Mouse (Mus musculus): Measurements from ENCODE around the gene Slc2a4. TPM values are rescaled to one million over a fixed set of nuclear protein-coding genes. Genes with fewer than 3 reads are reported as not detected.

The Slc2a4 gene
- polyA plus RNA-seq, 1 experiment from 2014 or later, result 12.8 TPM

DNA sequence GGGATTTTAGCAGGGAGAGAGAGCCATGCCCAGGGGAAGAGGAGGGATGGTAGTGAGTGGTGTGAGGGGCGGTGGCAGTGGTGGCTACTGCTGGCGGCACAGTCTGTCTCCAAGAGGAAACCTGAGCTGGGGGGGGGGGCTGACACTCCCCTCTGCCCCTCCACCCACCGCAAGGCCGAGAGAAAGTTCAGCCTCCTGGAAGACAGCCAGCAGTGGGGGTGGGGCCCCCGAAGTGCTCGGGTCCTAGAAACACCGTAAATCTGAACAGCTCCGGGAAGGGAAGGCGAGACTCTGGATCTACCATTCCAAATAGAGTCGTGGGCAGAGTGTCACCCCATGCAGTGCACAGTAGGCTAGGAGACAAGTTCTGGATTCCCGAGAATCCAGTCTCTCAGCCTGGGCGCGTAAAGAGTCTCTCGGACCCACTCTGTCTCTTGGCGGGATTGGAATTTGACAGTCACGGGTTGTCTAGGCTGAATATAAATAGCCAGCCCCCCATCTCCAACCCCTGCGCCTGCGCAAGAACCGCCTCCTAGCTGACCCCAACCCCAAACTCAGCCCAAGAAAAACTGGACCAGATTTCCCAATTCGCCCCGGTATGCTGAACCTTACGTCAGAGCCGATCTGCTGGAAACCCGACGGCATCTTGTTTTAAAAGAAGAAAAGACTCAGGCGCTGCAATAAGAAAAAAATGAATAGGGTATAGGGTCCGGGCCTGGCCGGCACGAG is 487 bp downstream of the Slc2a4 start:
- Histone ChIP-seq H3K4me3 (peak overlapping the region; percentile 56), H3K36me3 (peaks cover 34% of the 10 kb centered on the region), H3K27me3 (ENCODE audit: low read depth, poor library complexity, severe bottlenecking) (peaks cover 15% of the 10 kb centered on the region), H3K27ac (replicated peaks) (peak overlapping the region; percentile 92), H3K4me1 (peaks cover 33% of the 10 kb centered on the region), H3K9me3 (replicated peaks) (no peaks in the 10 kb centered on the region)
- DNase-seq (ENCODE audit: low spot score), result no peak
- WGBS, result 4% methylated on average over 29 of the region's 29 CpGs

DNA sequence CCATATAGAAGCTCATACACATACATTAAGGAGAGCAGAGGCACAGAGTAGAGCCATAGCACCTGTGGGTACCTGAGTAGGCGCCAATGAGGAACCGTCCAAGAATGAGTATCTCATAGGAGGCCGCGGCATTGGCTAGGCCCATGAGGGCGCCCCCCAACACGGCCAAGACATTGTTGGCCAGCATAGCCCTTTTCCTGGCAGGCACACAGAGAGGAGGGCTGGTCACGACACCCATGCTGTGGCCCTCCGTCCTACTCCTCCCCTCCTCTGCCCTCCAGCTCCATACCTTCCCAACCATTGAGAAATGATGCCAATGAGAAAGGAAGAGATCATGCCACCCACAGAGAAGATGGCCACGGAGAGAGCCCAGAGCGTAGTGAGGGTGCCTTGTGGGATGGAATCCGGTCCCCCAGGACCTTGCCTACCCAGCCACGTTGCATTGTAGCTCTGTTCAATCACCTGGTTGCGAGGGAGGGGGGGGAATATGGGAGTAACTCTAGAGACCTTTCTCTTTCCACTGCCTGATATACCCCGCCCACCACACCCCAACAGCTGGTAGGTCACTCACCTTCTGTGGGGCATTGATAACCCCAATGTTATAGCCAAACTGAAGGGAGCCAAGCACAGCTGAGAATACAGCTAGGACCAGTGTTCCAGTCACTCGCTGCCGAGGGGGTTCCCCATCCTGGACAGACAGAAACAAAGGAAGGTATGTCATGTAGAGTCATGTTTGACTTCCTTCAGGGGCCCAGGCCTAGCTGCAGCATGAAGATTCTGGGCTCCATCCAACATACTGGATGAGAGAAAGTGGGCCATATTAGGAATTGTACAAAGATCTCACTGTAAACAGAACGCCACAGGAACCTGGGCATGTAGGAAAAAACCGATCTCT is 1.7 kb downstream of the Slc2a4 start:
- WGBS, result 93% methylated on average over 18 of the region's 18 CpGs
- no peak for DNase-seq (ENCODE audit: low spot score)
- H3K4me3 ChIP-seq, result peak overlapping the region; percentile 56; the same call in 1 of the 2 replicates

DNA sequence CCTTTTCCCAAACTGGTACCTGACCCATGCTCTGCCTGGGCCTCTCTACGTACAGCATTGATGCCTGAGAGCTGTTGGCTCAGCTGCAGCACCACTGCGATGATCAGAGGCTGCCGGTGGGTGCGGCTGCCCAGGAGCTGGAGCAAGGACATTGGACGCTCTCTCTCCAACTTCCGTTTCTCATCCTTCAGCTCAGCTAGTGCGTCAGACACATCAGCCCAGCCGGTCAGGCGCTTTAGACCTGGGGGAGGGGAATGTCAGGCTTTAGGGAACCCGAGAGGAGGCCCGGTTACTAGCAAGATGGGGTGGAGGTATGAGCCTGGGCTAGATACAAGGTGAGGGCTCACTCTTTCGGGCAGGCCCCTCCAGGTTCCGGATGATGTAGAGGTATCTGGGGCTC is 2.8 kb downstream of the Slc2a4 start:
- H3K27me3 ChIP-seq (ENCODE audit: low read depth, poor library complexity, severe bottlenecking), result peaks cover 16% of the 10 kb centered on the region
- H3K27ac ChIP-seq (replicated peaks), result no peak overlapping the region; the same call in 1 of the 2 replicates
- H3K4me3 ChIP-seq, result no peak overlapping the region
- no peak for DNase-seq (ENCODE audit: low spot score)
- H3K36me3 ChIP-seq, result peaks cover 36% of the 10 kb centered on the region
- H3K9me3 ChIP-seq (replicated peaks), result no peaks in the 10 kb centered on the region
- peaks cover 33% of the 10 kb centered on the region for H3K4me1 ChIP-seq
- WGBS, result 81% methylated on average over 13 of the region's 13 CpGs

More for the DNA sequence above, 1.7 kb downstream of the Slc2a4 start:
- Histone ChIP-seq H3K27me3 (ENCODE audit: low read depth, poor library complexity, severe bottlenecking) (peaks cover 15% of the 10 kb centered on the region), H3K27ac (replicated peaks) (no peak overlapping the region), H3K4me1 (peaks cover 33% of the 10 kb centered on the region), H3K36me3 (peaks cover 36% of the 10 kb centered on the region), H3K9me3 (replicated peaks) (no peaks in the 10 kb centered on the region)

DNA sequence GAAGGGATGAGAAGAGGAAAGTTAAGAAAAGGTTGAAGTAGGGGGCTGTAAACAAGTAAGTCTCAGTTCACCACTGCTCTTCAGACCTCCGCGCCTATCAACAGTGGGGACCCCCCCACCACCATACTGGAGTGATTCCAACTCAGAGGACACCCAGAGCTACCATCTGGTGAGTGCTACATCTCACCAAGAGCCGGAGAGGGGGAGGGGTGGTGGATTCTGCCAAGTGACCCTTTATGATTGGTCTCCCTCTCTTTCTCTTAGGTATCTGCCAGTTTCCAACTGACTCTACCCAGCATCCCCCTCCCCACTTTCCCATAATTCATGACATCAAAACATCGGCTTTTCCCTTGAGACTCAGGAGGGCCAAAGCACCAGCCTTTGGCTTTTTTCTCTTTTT is 7.0 kb downstream of the Slc2a4 start:
- H3K4me1 ChIP-seq, result peaks cover 23% of the 10 kb centered on the region
- H3K4me3 ChIP-seq, result no peak overlapping the region
- H3K27me3 ChIP-seq (ENCODE audit: low read depth, poor library complexity, severe bottlenecking), result peaks cover 43% of the 10 kb centered on the region
- H3K36me3 ChIP-seq, result peaks cover 31% of the 10 kb centered on the region
- 90% methylated on average over 4 of the region's 4 CpGs for WGBS
- no peak for DNase-seq (ENCODE audit: low spot score)
- no peak overlapping the region for H3K27ac ChIP-seq (replicated peaks)
- no peaks in the 10 kb centered on the region for H3K9me3 ChIP-seq (replicated peaks)

DNA sequence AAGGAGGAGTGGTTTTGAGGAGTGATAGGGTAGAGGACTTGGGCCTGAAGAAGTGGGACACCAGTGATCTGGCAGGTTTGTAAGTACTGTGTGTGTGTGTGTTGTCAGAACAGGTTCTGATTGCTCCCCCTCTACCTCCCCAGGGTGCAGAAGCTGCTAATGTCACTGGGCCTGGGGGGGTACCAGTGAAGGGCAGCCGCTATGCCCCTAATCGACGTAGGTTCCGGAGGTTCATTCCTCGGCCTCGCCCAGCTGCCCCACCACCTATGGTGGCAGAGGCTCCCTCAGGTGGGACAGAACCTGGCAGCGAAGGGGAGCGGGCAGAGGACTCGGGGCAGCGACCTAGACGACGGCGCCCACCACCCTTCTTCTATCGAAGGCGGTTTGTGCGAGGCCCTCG is 8.3 kb downstream of the Slc2a4 start:
- H3K27me3 ChIP-seq (ENCODE audit: low read depth, poor library complexity, severe bottlenecking), result peaks cover 55% of the 10 kb centered on the region
- peaks cover 33% of the 10 kb centered on the region for H3K4me1 ChIP-seq
- no peaks in the 10 kb centered on the region for H3K9me3 ChIP-seq (replicated peaks)
- no peak for DNase-seq (ENCODE audit: low spot score)
- no peak overlapping the region for H3K4me3 ChIP-seq
- WGBS, result 93% methylated on average over 17 of the region's 17 CpGs
- H3K27ac ChIP-seq (replicated peaks), result no peak overlapping the region
- peaks cover 19% of the 10 kb centered on the region for H3K36me3 ChIP-seq

DNA sequence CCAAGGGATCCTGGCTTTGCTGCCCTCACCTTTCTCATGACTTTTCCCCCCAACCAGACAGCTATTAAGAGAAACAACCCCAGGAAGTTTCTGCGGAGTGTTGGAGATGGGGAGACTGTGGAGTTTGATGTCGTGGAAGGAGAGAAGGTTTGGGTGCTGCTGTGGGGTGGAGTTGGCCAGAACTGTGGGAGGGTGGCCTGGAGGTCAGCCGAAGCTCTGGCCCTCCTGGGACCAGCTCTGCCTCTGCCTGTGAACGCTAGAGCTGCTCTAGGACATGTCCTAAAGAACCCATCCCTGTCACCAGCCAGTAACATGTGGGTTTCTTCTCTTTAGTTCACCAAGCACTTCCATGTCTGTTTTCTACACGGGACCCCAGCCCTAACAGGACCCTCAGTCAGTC is 8.8 kb downstream of the Slc2a4 start:
- WGBS, result 67% methylated on average over 5 of the region's 5 CpGs
- DNase-seq (ENCODE audit: low spot score), result no peak

DNA sequence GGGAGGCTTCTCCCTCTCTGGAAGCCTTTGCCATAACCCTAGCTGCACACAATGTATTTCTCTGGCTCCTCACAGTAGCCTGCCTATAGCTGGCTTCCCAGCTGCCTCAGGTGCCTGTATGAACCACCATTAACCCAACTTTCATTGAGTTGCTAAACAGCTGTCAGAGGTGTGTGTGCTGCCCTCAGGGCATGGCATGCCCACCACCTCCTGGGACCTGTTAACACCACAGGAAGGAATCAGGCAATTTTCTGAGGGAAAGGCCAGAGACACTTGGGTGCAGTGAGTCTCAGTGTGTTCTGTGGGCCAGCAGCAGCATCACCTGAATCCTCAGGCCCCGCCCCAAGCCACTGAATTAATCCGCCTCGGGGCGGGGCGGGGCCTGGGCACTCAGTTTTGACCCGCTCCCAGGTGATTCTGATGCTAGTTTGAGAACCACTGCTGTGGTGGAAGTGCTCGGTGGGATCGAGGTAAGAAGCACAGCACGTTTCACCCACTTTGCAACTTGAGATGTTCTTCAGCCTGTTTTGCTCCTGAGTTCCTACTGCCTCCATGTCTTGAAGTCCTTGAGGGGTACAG is 9.5 kb downstream of the Slc2a4 start:
- DNase-seq (ENCODE audit: low spot score), result no peak
- Histone ChIP-seq H3K27me3 (ENCODE audit: low read depth, poor library complexity, severe bottlenecking) (peaks cover 62% of the 10 kb centered on the region), H3K4me1 (peaks cover 43% of the 10 kb centered on the region), H3K27ac (replicated peaks) (no peak overlapping the region), H3K36me3 (peaks cover 9% of the 10 kb centered on the region; the same call in 1 of the 2 replicates), H3K9me3 (replicated peaks) (no peaks in the 10 kb centered on the region), H3K4me3 (peak overlapping the region; percentile 14; the same call in 1 of the 2 replicates)
- WGBS, result 27% methylated on average over 9 of the region's 9 CpGs

More for the DNA sequence above, 8.8 kb downstream of the Slc2a4 start:
- peaks cover 39% of the 10 kb centered on the region for H3K4me1 ChIP-seq
- no peaks in the 10 kb centered on the region for H3K9me3 ChIP-seq (replicated peaks)
- no peak overlapping the region; the same call in 1 of the 2 replicates for H3K4me3 ChIP-seq
- H3K27ac ChIP-seq (replicated peaks), result no peak overlapping the region
- peaks cover 61% of the 10 kb centered on the region for H3K27me3 ChIP-seq (ENCODE audit: low read depth, poor library complexity, severe bottlenecking)
- peaks cover 14% of the 10 kb centered on the region for H3K36me3 ChIP-seq

DNA sequence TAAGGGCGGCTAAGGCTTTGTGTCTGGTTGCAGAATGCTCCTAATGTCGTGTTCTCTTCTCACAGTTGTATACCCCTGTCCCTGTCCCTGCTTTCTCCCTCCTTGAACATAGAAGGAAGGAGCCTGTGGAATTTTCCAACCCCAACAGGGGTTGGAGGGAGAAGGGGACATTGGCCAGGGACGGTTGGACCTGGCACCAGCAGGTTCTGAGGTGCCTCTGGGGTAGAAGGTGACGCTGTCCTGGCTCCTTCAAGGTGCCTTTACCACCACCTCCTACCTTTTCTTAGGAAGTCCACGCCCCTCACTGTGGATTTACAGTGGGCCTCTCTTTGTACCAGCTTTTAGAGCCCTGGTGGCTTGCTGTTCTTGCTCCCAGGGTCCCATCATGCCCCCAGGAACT is 10.2 kb downstream of the Slc2a4 start:
- Histone ChIP-seq H3K27ac (replicated peaks) (no peak overlapping the region), H3K27me3 (ENCODE audit: low read depth, poor library complexity, severe bottlenecking) (peaks cover 62% of the 10 kb centered on the region), H3K9me3 (replicated peaks) (no peaks in the 10 kb centered on the region), H3K4me1 (peaks cover 43% of the 10 kb centered on the region), H3K36me3 (peaks cover 5% of the 10 kb centered on the region; the same call in 1 of the 2 replicates), H3K4me3 (peak overlapping the region; percentile 3; the same call in 1 of the 2 replicates)
- WGBS, result 76% methylated on average over 5 of the region's 5 CpGs
- no peak for DNase-seq (ENCODE audit: low spot score)

DNA sequence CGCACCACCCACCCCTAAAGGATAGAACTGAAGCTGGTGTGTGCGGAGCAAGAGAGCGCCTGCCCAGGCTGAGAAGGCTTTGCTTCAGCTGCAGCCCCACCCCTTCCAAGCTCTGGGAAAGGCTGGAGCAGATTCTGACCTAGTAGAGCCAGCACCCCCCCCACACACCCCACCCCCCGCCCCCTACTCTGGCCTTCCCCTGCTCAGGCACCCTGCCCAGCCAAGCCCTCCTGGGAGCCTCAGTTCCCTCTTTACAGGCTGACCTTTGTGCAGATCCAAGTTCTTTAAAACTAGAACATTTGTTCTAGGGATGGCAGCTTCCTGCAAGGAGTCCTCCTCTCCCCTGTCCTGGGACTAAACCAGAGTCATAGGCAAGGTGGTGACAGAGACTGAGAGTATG is 10.6 kb downstream of the Slc2a4 start:
- WGBS, result 48% methylated on average over 4 of the region's 4 CpGs
- H3K27me3 ChIP-seq (ENCODE audit: low read depth, poor library complexity, severe bottlenecking), result peaks cover 62% of the 10 kb centered on the region

DNA sequence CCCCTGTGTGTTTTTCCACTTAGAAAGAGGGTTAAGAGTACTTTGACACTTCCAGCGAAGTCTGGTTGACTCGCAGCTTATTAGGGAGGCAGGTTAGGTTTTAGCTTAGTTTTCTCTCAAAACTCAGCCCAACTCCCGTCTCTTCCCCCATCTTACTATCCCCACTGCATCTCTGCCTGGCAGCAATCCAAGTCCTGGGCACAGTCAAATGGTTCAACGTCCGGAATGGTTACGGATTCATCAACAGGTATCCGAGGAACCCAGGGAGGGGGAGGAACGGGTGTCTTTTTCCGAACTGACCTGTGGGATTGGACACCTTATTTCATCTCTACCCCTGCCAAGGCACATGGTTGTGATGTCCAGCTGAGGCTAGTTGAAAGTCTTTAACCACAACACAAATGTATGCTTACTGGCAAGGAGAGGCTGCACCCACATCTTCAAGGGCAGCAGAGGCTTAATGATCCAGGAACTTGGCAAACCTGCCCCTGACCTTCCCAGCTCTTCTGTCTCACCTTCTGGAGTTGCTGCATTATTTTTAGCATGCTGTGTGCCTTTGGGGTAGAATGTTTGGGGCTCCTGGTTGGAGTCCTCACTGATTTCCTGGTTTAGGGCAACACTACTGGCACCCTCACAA is 11.2 kb downstream of the Slc2a4 start:
- Histone ChIP-seq H3K4me1 (peaks cover 43% of the 10 kb centered on the region), H3K36me3 (no peaks in the 10 kb centered on the region), H3K9me3 (replicated peaks) (no peaks in the 10 kb centered on the region), H3K27ac (replicated peaks) (no peak overlapping the region), H3K27me3 (ENCODE audit: low read depth, poor library complexity, severe bottlenecking) (peaks cover 62% of the 10 kb centered on the region), H3K4me3 (peak overlapping the region; percentile 72)
- WGBS, result 53% methylated on average over 9 of the region's 9 CpGs
- no peak for DNase-seq (ENCODE audit: low spot score)

More for the DNA sequence above, 10.6 kb downstream of the Slc2a4 start:
- no peaks in the 10 kb centered on the region for H3K9me3 ChIP-seq (replicated peaks)
- peaks cover under 1% of the 10 kb centered on the region; the same call in 1 of the 2 replicates for H3K36me3 ChIP-seq
- no peak overlapping the region for H3K27ac ChIP-seq (replicated peaks)
- peaks cover 43% of the 10 kb centered on the region for H3K4me1 ChIP-seq
- H3K4me3 ChIP-seq, result peak overlapping the region; percentile 3; the same call in 1 of the 2 replicates
- no peak for DNase-seq (ENCODE audit: low spot score)

DNA sequence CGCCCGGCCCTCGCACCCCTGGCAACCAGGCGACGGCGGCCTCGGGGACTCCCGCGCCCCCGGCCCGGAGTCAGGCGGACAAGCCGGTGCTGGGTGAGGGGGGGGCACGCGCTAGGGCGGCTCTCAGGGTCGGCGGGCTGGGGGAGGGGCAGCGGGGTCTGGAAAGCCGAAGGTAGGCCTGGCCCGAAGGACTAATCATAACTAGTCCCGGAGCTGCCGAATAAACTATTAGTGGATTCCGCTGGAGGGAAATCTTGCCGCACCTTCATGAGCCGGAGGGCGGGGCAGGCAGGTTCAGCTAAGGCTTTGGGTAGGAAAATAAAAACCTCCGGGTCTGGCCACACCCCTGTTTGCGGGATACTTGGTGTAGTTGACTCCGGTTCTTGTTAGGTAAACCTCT is 11.8 kb downstream of the Slc2a4 start:
- 3% methylated on average over 30 of the region's 30 CpGs for WGBS
- no peaks in the 10 kb centered on the region for H3K36me3 ChIP-seq
- peaks cover 43% of the 10 kb centered on the region for H3K4me1 ChIP-seq
- peak overlapping the region; percentile 72 for H3K4me3 ChIP-seq
- H3K9me3 ChIP-seq (replicated peaks), result no peaks in the 10 kb centered on the region
- DNase-seq (ENCODE audit: low spot score), result no peak
- H3K27ac ChIP-seq (replicated peaks), result peak overlapping the region; percentile 84
- peaks cover 62% of the 10 kb centered on the region for H3K27me3 ChIP-seq (ENCODE audit: low read depth, poor library complexity, severe bottlenecking)
